Mouse (Mus musculus) embryonic facial prominence, embryonic 11.5 days (tissue): Measurements from ENCODE around the gene Rassf8. TPM values are rescaled to one million over a fixed set of nuclear protein-coding genes. Genes with fewer than 3 reads are reported as not detected.

Source experiments
- ATAC-seq: fragments of 200-750 bp; cut with Nextera tagmentation; replicated peaks from 2 replicates; pipeline ENCODE4 v1.8.0; 2017; ENCODE audit warnings: low read depth; ENCODE audit not compliant: insufficient number of reproducible peaks, low FRiP score, low TSS enrichment
- DNase-seq: peaks from one replicate; pipeline ENCODE4 v3.0.0-alpha.2; 2015; ENCODE audit warnings: low spot score
- H3K27ac ChIP-seq: fragments of 300-500 bp; sonication (generic); replicated peaks from 2 replicates; pipeline ENCODE4 v1.5.1; 2014; ENCODE audit warnings: mild to moderate bottlenecking, low read depth, low read length, control low read depth
- H3K27me3 ChIP-seq: fragments of 300-500 bp; sonication (generic); 2 replicates; pipeline ENCODE4 v1.6.1; 2014; ENCODE audit warnings: mild to moderate bottlenecking, low read length, moderate library complexity, mixed read lengths; ENCODE audit not compliant: control insufficient read depth, insufficient read depth
- H3K36me3 ChIP-seq: fragments of 300-500 bp; sonication (generic); replicated peaks from 2 replicates; pipeline ENCODE4 v1.6.1; 2014; ENCODE audit warnings: low read depth, mild to moderate bottlenecking, low read length, moderate library complexity, mixed read lengths; ENCODE audit not compliant: control insufficient read depth, insufficient read depth
- H3K4me1 ChIP-seq: fragments of 300-500 bp; sonication (generic); 2 replicates; pipeline ENCODE4 v1.6.1; 2014; ENCODE audit warnings: low read length, mixed read lengths; ENCODE audit not compliant: control insufficient read depth, insufficient read depth
- H3K4me2 ChIP-seq: fragments of 300-500 bp; sonication (generic); 2 replicates; pipeline ENCODE4 v1.6.1; 2014; ENCODE audit warnings: low read depth, mild to moderate bottlenecking, control low read depth, low read length, moderate library complexity
- H3K4me3 ChIP-seq: fragments of 300-500 bp; sonication (generic); 2 replicates; pipeline ENCODE4 v1.5.1; 2014; ENCODE audit warnings: low read depth, low read length, control low read depth
- H3K9ac ChIP-seq: fragments of 300-500 bp; sonication (generic); replicated peaks from 2 replicates; pipeline ENCODE4 v1.6.1; 2014; ENCODE audit warnings: mild to moderate bottlenecking, control low read depth, low read length
- H3K9me3 ChIP-seq: fragments of 300-500 bp; sonication (generic); replicated peaks from 2 replicates; pipeline ENCODE4 v1.6.1; 2016; ENCODE audit warnings: mild to moderate bottlenecking, low read length, inconsistent platforms, mixed read lengths; ENCODE audit not compliant: control insufficient read depth
- WGBS: fragments of 180-500 bp; shearing (Covaris S2); extraction: QIAGEN DNeasy Blood & Tissue Kit; methylation state at CpG from one replicate; pipeline ENCODE4 v1.1.7; 2014; 5-methylcytosine and 5-hydroxymethylcytosine counted together
- polyA plus RNA-seq: library from polyadenylated mRNA; unstranded; fragments of >200 nt; fragmentation: Nextera tagmentation; extraction: Ambion mirVana; gene quantifications from 2 replicates; pipeline ENCODE4 v1.2.1, GENCODE M21; 2014

The Rassf8 gene
- polyA plus RNA-seq, 1 experiment from 2014 or later: 8.2 TPM

- Histone ChIP-seq H3K9ac (no peak overlapping the region), H3K4me3 (no peak overlapping the region), H3K27me3 (no peaks in the 10 kb centered on the region), H3K4me1 (no peaks in the 10 kb centered on the region), H3K9me3 (no peaks in the 10 kb centered on the region), H3K36me3 (no peaks in the 10 kb centered on the region), H3K27ac (no peak overlapping the region), H3K4me2 (no peak overlapping the region)
- ATAC-seq (no peak), DNase-seq (no peak)
- WGBS: 67% methylated on average over 7 of the region's 7 CpGs
Measured at GRCm38 (mm10) chr6:145792373-145792772, 45.8 kb downstream of the Rassf8 start.

DNA sequence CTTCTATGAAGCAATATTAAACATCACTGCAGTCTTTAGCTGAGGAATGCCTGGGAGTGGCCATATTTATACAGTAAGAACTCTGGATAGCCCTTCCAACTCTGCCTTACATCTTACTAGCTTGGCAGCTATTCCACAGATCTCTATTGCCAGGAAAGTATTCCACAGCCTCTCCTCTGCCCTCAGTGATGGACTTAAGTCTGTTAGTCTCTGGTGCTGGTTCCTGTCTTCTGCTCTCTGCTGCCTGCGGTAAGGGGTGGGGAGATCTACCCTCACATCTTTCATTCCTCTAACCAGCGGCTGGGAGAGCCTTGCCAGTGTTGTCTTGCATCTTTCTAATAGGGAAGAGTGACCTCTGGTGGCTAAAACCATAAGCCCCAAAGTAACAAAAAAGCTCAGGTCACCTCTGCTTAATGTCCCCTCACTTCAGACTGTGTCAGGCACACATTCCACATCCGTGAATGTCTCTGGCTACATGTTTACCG is 46.6 kb downstream of the Rassf8 start:
- ATAC-seq: 0 out of 2 replicates have a peak, but pooled peaks have one; percentile 62
- Histone ChIP-seq H3K4me1 (no peaks in the 10 kb centered on the region), H3K4me2 (no peak overlapping the region), H3K27ac (no peak overlapping the region), H3K4me3 (no peak overlapping the region), H3K9ac (no peak overlapping the region), H3K36me3 (no peaks in the 10 kb centered on the region), H3K9me3 (no peaks in the 10 kb centered on the region), H3K27me3 (no peaks in the 10 kb centered on the region)
- DNase-seq: peak; percentile 83
- 17% methylated on average over 4 of the region's 4 CpGs for WGBS

- H3K27me3 ChIP-seq: no peaks in the 10 kb centered on the region
- ATAC-seq (no peak), DNase-seq (no peak)
- H3K36me3 ChIP-seq: no peaks in the 10 kb centered on the region
- 56% methylated on average over 4 of the region's 4 CpGs for WGBS
- no peak overlapping the region for H3K9ac ChIP-seq
- no peaks in the 10 kb centered on the region for H3K4me1 ChIP-seq
- no peaks in the 10 kb centered on the region for H3K9me3 ChIP-seq
- no peak overlapping the region for H3K4me2 ChIP-seq
- no peak overlapping the region for H3K27ac ChIP-seq
- H3K4me3 ChIP-seq: no peak overlapping the region
Measured at GRCm38 (mm10) chr6:145794671-145795070, 48.1 kb downstream of the Rassf8 start.

- ATAC-seq (no peak), DNase-seq (no peak)
- H3K4me3 ChIP-seq: no peak overlapping the region
- H3K27ac ChIP-seq: no peak overlapping the region
- no peaks in the 10 kb centered on the region for H3K9me3 ChIP-seq
- H3K9ac ChIP-seq: no peak overlapping the region
- H3K4me2 ChIP-seq: no peak overlapping the region
- H3K4me1 ChIP-seq: no peaks in the 10 kb centered on the region
- no peaks in the 10 kb centered on the region for H3K27me3 ChIP-seq
- 65% methylated on average over 14 of the region's 14 CpGs for WGBS
- H3K36me3 ChIP-seq: no peaks in the 10 kb centered on the region
Measured at GRCm38 (mm10) chr6:145796191-145797023, 49.9 kb downstream of the Rassf8 start.

DNA sequence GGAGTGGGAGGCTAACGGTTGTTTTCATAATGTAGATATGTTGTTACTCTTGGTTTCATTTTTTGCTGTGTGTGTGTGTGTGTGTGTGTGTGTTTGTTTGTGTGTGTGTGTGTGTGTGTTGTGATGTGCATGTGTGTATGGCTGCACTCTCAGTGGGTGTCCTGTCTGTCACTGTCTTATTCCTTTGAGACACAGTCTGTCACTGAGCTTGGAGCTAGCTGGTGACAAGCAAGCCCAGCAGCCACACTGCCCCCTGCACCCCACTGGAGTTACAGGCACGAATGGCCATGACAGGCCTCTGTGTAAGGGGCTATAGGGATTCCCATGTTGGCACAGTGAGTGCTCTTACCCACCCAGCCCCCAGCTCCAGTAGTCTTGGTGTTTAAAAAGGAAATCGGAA is 51.1 kb downstream of the Rassf8 start:
- H3K4me1 ChIP-seq: no peaks in the 10 kb centered on the region
- H3K36me3 ChIP-seq: no peaks in the 10 kb centered on the region
- no peak for DNase-seq
- no peak overlapping the region for H3K4me2 ChIP-seq
- H3K27me3 ChIP-seq: no peaks in the 10 kb centered on the region
- WGBS: 74% methylated on average over 3 of the region's 3 CpGs
- H3K9me3 ChIP-seq: no peaks in the 10 kb centered on the region
- H3K4me3 ChIP-seq: no peak overlapping the region
- H3K9ac ChIP-seq: no peak overlapping the region
- no peak for ATAC-seq
- H3K27ac ChIP-seq: no peak overlapping the region

GRCm38 (mm10) chr6:145801796-145802488 is 55.4 kb downstream of the Rassf8 start:
- 81% methylated on average over 3 of the region's 3 CpGs for WGBS
- DNase-seq (no peak), ATAC-seq (no peak)
- no peak overlapping the region for H3K4me3 ChIP-seq
- H3K27me3 ChIP-seq: no peaks in the 10 kb centered on the region
- H3K9ac ChIP-seq: no peak overlapping the region
- no peaks in the 10 kb centered on the region for H3K36me3 ChIP-seq
- H3K4me1 ChIP-seq: no peaks in the 10 kb centered on the region
- H3K27ac ChIP-seq: no peak overlapping the region
- no peaks in the 10 kb centered on the region for H3K9me3 ChIP-seq
- no peak overlapping the region for H3K4me2 ChIP-seq

GRCm38 (mm10) chr6:145802881-145803280 is 56.3 kb downstream of the Rassf8 start:
- Histone ChIP-seq H3K27ac (no peak overlapping the region), H3K36me3 (no peaks in the 10 kb centered on the region), H3K9ac (no peak overlapping the region), H3K27me3 (no peaks in the 10 kb centered on the region), H3K4me1 (no peaks in the 10 kb centered on the region), H3K4me2 (no peak overlapping the region), H3K9me3 (no peaks in the 10 kb centered on the region), H3K4me3 (no peak overlapping the region)
- no peak for DNase-seq
- ATAC-seq: no peak
- WGBS: 67% methylated on average over 8 of the region's 8 CpGs

DNA sequence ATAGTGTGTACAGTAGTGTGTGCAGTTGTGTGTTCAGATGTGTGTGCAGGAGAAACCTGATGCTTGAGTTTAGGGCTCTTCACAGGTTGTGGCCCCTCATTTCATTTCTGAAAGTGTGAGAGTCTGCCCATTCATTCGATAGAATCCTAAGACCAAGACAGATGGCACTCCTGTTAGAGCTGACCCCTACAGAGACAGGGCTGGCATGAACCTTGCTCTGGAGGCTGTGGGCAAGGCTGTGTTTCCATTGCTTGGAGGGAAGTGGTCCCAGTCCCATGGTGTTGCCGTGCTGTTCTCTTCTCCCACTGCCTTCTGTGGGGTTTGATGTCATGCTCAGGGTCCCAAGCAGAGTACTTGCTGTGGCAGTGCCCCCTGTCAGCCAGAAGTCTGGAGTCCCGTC is 57.7 kb downstream of the Rassf8 start:
- 60% methylated on average over 3 of the region's 3 CpGs for WGBS
- H3K27me3 ChIP-seq: no peaks in the 10 kb centered on the region

More for the DNA sequence above, 57.7 kb downstream of the Rassf8 start:
- Histone ChIP-seq H3K9me3 (no peaks in the 10 kb centered on the region), H3K9ac (no peak overlapping the region), H3K36me3 (no peaks in the 10 kb centered on the region), H3K27ac (no peak overlapping the region), H3K4me3 (no peak overlapping the region), H3K4me1 (no peaks in the 10 kb centered on the region), H3K4me2 (no peak overlapping the region)
- ATAC-seq (no peak), DNase-seq (no peak)
